7 mouse cellular contexts compared by ENCODE assay signal in genomic region chr7:134709226-134709853, GRCm38 (mm10). TPM values are rescaled to one million over a fixed set of nuclear protein-coding genes. Genes with fewer than 3 reads are reported as not detected.
DNase-seq lines count a peak whose midpoint lies in the region; ATAC-seq lines count a peak whose summit lies in the region.

No protein-coding gene starts in this region.

- no peak overlapping the region for H3K27ac ChIP-seq in neural tube, embryonic 11.5 days (ENCODE audit: low read depth, low read length)
- H3K27ac ChIP-seq in stomach, embryonic 15.5 days = no peak overlapping the region

- no peaks in the 10 kb centered on the region for H3K36me3 ChIP-seq in neural tube, embryonic 11.5 days (ENCODE audit: control insufficient read depth, insufficient read depth, low read length)
- no peaks in the 10 kb centered on the region for H3K36me3 ChIP-seq in stomach, embryonic 15.5 days

- no peak overlapping the region for H3K4me3 ChIP-seq in neural tube, embryonic 11.5 days (ENCODE audit: low read depth, low read length)
- no peak overlapping the region for H3K4me3 ChIP-seq in stomach, embryonic 15.5 days (replicated peaks)

- peak; percentile 26 for DNase-seq in neural tube, embryonic 11.5 days (ENCODE audit: low spot score)
- DNase-seq in neural tube, embryonic 10.5 days (ENCODE audit: extremely low spot score, low spot score) = no peak
- DNase-seq in frontal cortex, postnatal 36 days (ENCODE audit: low spot score in 2 of 2) = peak; percentile 35 to 66
- peak; percentile 66 to 69 for DNase-seq in left cerebral cortex, postnatal 10 days (ENCODE audit: extremely low spot score in 1 of 2, low spot score in 2 of 2)
- no peak for DNase-seq in spleen, postnatal 4 days (ENCODE audit: low spot score in 2 of 2)
- no peak for DNase-seq in spleen, adult 18-20 months

- no peak overlapping the region for H3K4me2 ChIP-seq in neural tube, embryonic 11.5 days (ENCODE audit: low read depth)
- no peak overlapping the region for H3K4me2 ChIP-seq in stomach, embryonic 15.5 days

- WGBS in neural tube, embryonic 11.5 days = 36% methylated on average over 5 of the region's 5 CpGs
- WGBS in stomach, embryonic 15.5 days = 35% methylated on average over 5 of the region's 5 CpGs

- H3K9me3 ChIP-seq in neural tube, embryonic 11.5 days (ENCODE audit: control insufficient read depth, low read length) = no peaks in the 10 kb centered on the region
- H3K9me3 ChIP-seq in stomach, embryonic 15.5 days = no peaks in the 10 kb centered on the region

- H3K27me3 ChIP-seq in neural tube, embryonic 11.5 days (ENCODE audit: control insufficient read depth, insufficient read depth, low read length) = no peaks in the 10 kb centered on the region
- H3K27me3 ChIP-seq in stomach, embryonic 15.5 days (replicated peaks) = no peaks in the 10 kb centered on the region

- intact Hi-C loops in left cerebral cortex, postnatal 10 days (cut with DNase I) = no loop called here

- no peak overlapping the region for H3K9ac ChIP-seq in neural tube, embryonic 11.5 days (ENCODE audit: low read length)
- no peak overlapping the region for H3K9ac ChIP-seq in stomach, embryonic 15.5 days

- peak; percentile 58; the same call in 1 of the 2 replicates for ATAC-seq in neural tube, embryonic 11.5 days (ENCODE audit: insufficient read depth, low FRiP score, low TSS enrichment)
- ATAC-seq in stomach, embryonic 15.5 days (ENCODE audit: insufficient read depth, low FRiP score, low read depth) = peak; percentile 71; the same call in 1 of the 2 replicates

- H3K4me1 ChIP-seq in neural tube, embryonic 11.5 days (ENCODE audit: control insufficient read depth, insufficient read depth, low read length) = peaks cover 3% of the 10 kb centered on the region; the same call in 1 of the 2 replicates
- 0 out of 2 replicates have a peak, but pooled peaks cover 2% of the 10 kb centered on the region for H3K4me1 ChIP-seq in stomach, embryonic 15.5 days

RNA-seq across cellular contexts. Expression of gene Dock1, which starts 38.9 kb away (rescaled TPM):
- polyA plus RNA-seq in neural tube, embryonic 11.5 days (2014; fragmentation: Nextera tagmentation; extraction: Ambion mirVana) = 26.3 and 26.7 TPM in 2 replicates
- 10 to 100 TPM; 19.4 to 20.8 TPM for total RNA-seq in left cerebral cortex, postnatal 10 days (2021)
- 29.0 and 31.8 TPM in 2 replicates for polyA plus RNA-seq in stomach, embryonic 15.5 days (2015; fragmentation: Nextera tagmentation; extraction: Ambion mirVana)

Comparison
In these comparisons a context has a peak if more than half of its experiments do, and no peak if none do; other contexts are left out.
1. DNase-seq: peak in neural tube, embryonic 11.5 days (single experiment), frontal cortex, postnatal 36 days (2 of 2) and left cerebral cortex, postnatal 10 days (2 of 2); none in neural tube, embryonic 10.5 days (single experiment), spleen, postnatal 4 days (0 of 2) and spleen, adult 18-20 months (0 of 2).